Mouse (Mus musculus): ENCODE results near the gene Ncam2. TPM values are rescaled to one million over a fixed set of nuclear protein-coding genes. Genes with fewer than 3 reads are reported as not detected.

Ncam2 gene
- polyA plus RNA-seq (2014; fragmentation: Nextera tagmentation; extraction: Ambion mirVana) = 29.9 and 32.0 TPM in 2 replicates

GRCm38 (mm10) chr16:81200201-81201071 is at the start of gene Ncam2:
Gene Ncam2 (plus strand): TSS chr16:81200697.
- Histone ChIP-seq H3K4me2 (replicated peaks) (peak within 1 kb of the TSS; percentile 59), H3K4me1 (replicated peaks; ENCODE audit: control insufficient read depth, insufficient read depth, low read length) (peaks cover 14% of the 10 kb centered on the region), H3K36me3 (replicated peaks; ENCODE audit: control insufficient read depth, insufficient read depth) (no peaks in the 10 kb centered on the region), H3K4me3 (replicated peaks; ENCODE audit: low read length) (peak within 1 kb of the TSS; percentile 49), H3K27me3 (ENCODE audit: control insufficient read depth, insufficient read depth, low read length) (no peaks in the 10 kb centered on the region), H3K9me3 (ENCODE audit: control insufficient read depth, low read length) (no peaks in the 10 kb centered on the region), H3K9ac (peak within 1 kb of the TSS; percentile 65), H3K27ac (peak within 1 kb of the TSS; percentile 91)
- 1% methylated on average over 55 of the region's 70 CpGs for WGBS
- ATAC-seq (ENCODE audit: low FRiP score) = peak; percentile 80
- DNase-seq (ENCODE audit: low spot score) = peak; percentile 76

- H3K36me3 ChIP-seq (replicated peaks; ENCODE audit: control insufficient read depth, insufficient read depth) = no peaks in the 10 kb centered on the region
- H3K27ac ChIP-seq = no peak overlapping the region
- H3K27me3 ChIP-seq (ENCODE audit: control insufficient read depth, insufficient read depth, low read length) = no peaks in the 10 kb centered on the region
- no peak overlapping the region for H3K4me3 ChIP-seq (replicated peaks; ENCODE audit: low read length)
- no peak overlapping the region for H3K9ac ChIP-seq
- H3K9me3 ChIP-seq (ENCODE audit: control insufficient read depth, low read length) = no peaks in the 10 kb centered on the region
- no peaks in the 10 kb centered on the region for H3K4me1 ChIP-seq (replicated peaks; ENCODE audit: control insufficient read depth, insufficient read depth, low read length)
- WGBS = 71% methylated on average over 2 of the region's 2 CpGs
- DNase-seq (ENCODE audit: low spot score) (no peak), ATAC-seq (ENCODE audit: low FRiP score) (no peak)
- no peak overlapping the region for H3K4me2 ChIP-seq (replicated peaks)
Observed at GRCm38 (mm10) chr16:81170828-81171227, 29.7 kb upstream of the Ncam2 start.

- WGBS = 55% methylated on average over 8 of the region's 8 CpGs
- no peaks in the 10 kb centered on the region for H3K9me3 ChIP-seq (ENCODE audit: control insufficient read depth, low read length)
- ATAC-seq (ENCODE audit: low FRiP score) = peak; percentile 82
- no peak overlapping the region for H3K4me3 ChIP-seq (replicated peaks; ENCODE audit: low read length)
- no peak overlapping the region for H3K27ac ChIP-seq
- no peak overlapping the region for H3K4me2 ChIP-seq (replicated peaks)
- no peaks in the 10 kb centered on the region for H3K36me3 ChIP-seq (replicated peaks; ENCODE audit: control insufficient read depth, insufficient read depth)
- H3K4me1 ChIP-seq (replicated peaks; ENCODE audit: control insufficient read depth, insufficient read depth, low read length) = no peaks in the 10 kb centered on the region
- H3K9ac ChIP-seq = no peak overlapping the region
- H3K27me3 ChIP-seq (ENCODE audit: control insufficient read depth, insufficient read depth, low read length) = no peaks in the 10 kb centered on the region
- DNase-seq (ENCODE audit: low spot score) = peak; percentile 78
Observed at GRCm38 (mm10) chr16:81175302-81175943, 25.1 kb upstream of the Ncam2 start.

- WGBS = 89% methylated on average over 5 of the region's 5 CpGs
- Histone ChIP-seq H3K27ac (no peak overlapping the region), H3K27me3 (ENCODE audit: control insufficient read depth, insufficient read depth, low read length) (no peaks in the 10 kb centered on the region), H3K4me1 (replicated peaks; ENCODE audit: control insufficient read depth, insufficient read depth, low read length) (no peaks in the 10 kb centered on the region), H3K9ac (no peak overlapping the region), H3K36me3 (replicated peaks; ENCODE audit: control insufficient read depth, insufficient read depth) (no peaks in the 10 kb centered on the region), H3K4me2 (replicated peaks) (no peak overlapping the region), H3K9me3 (ENCODE audit: control insufficient read depth, low read length) (no peaks in the 10 kb centered on the region), H3K4me3 (replicated peaks; ENCODE audit: low read length) (no peak overlapping the region)
- ATAC-seq (ENCODE audit: low FRiP score) (no peak), DNase-seq (ENCODE audit: low spot score) (no peak)
Observed at GRCm38 (mm10) chr16:81179801-81180200, 20.7 kb upstream of the Ncam2 start.

- DNase-seq (ENCODE audit: low spot score) (no peak), ATAC-seq (ENCODE audit: low FRiP score) (no peak)
- 73% methylated on average over 16 of the region's 16 CpGs for WGBS
- no peak overlapping the region for H3K27ac ChIP-seq
- no peaks in the 10 kb centered on the region for H3K4me1 ChIP-seq (replicated peaks; ENCODE audit: control insufficient read depth, insufficient read depth, low read length)
- H3K4me2 ChIP-seq (replicated peaks) = peak overlapping the region; percentile 23; the same call in 1 of the 2 replicates
- H3K9ac ChIP-seq = no peak overlapping the region
- H3K9me3 ChIP-seq (ENCODE audit: control insufficient read depth, low read length) = no peaks in the 10 kb centered on the region
- no peak overlapping the region for H3K4me3 ChIP-seq (replicated peaks; ENCODE audit: low read length)
- no peaks in the 10 kb centered on the region for H3K36me3 ChIP-seq (replicated peaks; ENCODE audit: control insufficient read depth, insufficient read depth)
- no peaks in the 10 kb centered on the region for H3K27me3 ChIP-seq (ENCODE audit: control insufficient read depth, insufficient read depth, low read length)
Observed at GRCm38 (mm10) chr16:81187579-81188179, 12.8 kb upstream of the Ncam2 start.

GRCm38 (mm10) chr16:81191621-81192020 is 8.9 kb upstream of the Ncam2 start:
- Histone ChIP-seq H3K4me2 (replicated peaks) (no peak overlapping the region), H3K9ac (no peak overlapping the region), H3K9me3 (ENCODE audit: control insufficient read depth, low read length) (no peaks in the 10 kb centered on the region), H3K36me3 (replicated peaks; ENCODE audit: control insufficient read depth, insufficient read depth) (no peaks in the 10 kb centered on the region), H3K4me1 (replicated peaks; ENCODE audit: control insufficient read depth, insufficient read depth, low read length) (no peaks in the 10 kb centered on the region), H3K27ac (no peak overlapping the region), H3K4me3 (replicated peaks; ENCODE audit: low read length) (no peak overlapping the region), H3K27me3 (ENCODE audit: control insufficient read depth, insufficient read depth, low read length) (no peaks in the 10 kb centered on the region)
- DNase-seq (ENCODE audit: low spot score) (no peak), ATAC-seq (ENCODE audit: low FRiP score) (no peak)
- WGBS = 87% methylated on average over 2 of the region's 2 CpGs

- no peak overlapping the region for H3K4me3 ChIP-seq (replicated peaks; ENCODE audit: low read length)
- no peak overlapping the region for H3K27ac ChIP-seq
- no peaks in the 10 kb centered on the region for H3K4me1 ChIP-seq (replicated peaks; ENCODE audit: control insufficient read depth, insufficient read depth, low read length)
- no peak for ATAC-seq (ENCODE audit: low FRiP score)
- no peak for DNase-seq (ENCODE audit: low spot score)
- H3K36me3 ChIP-seq (replicated peaks; ENCODE audit: control insufficient read depth, insufficient read depth) = no peaks in the 10 kb centered on the region
- H3K4me2 ChIP-seq (replicated peaks) = no peak overlapping the region
- no peak overlapping the region for H3K9ac ChIP-seq
- H3K9me3 ChIP-seq (ENCODE audit: control insufficient read depth, low read length) = no peaks in the 10 kb centered on the region
- H3K27me3 ChIP-seq (ENCODE audit: control insufficient read depth, insufficient read depth, low read length) = no peaks in the 10 kb centered on the region
- 78% methylated on average over 4 of the region's 4 CpGs for WGBS
Observed at GRCm38 (mm10) chr16:81192607-81193006, 7.9 kb upstream of the Ncam2 start.

- H3K9me3 ChIP-seq (ENCODE audit: control insufficient read depth, low read length) = no peaks in the 10 kb centered on the region
- no peak overlapping the region for H3K27ac ChIP-seq
- H3K27me3 ChIP-seq (ENCODE audit: control insufficient read depth, insufficient read depth, low read length) = no peaks in the 10 kb centered on the region
- no peak overlapping the region for H3K4me3 ChIP-seq (replicated peaks; ENCODE audit: low read length)
- DNase-seq (ENCODE audit: low spot score) (no peak), ATAC-seq (ENCODE audit: low FRiP score) (no peak)
- H3K36me3 ChIP-seq (replicated peaks; ENCODE audit: control insufficient read depth, insufficient read depth) = no peaks in the 10 kb centered on the region
- H3K4me1 ChIP-seq (replicated peaks; ENCODE audit: control insufficient read depth, insufficient read depth, low read length) = peaks cover 9% of the 10 kb centered on the region
- WGBS = 83% methylated on average over 5 of the region's 5 CpGs
- H3K9ac ChIP-seq = no peak overlapping the region
- H3K4me2 ChIP-seq (replicated peaks) = no peak overlapping the region
Observed at GRCm38 (mm10) chr16:81199467-81199866, 1.0 kb upstream of the Ncam2 start.

- peak overlapping the region; percentile 49 for H3K4me3 ChIP-seq (replicated peaks; ENCODE audit: low read length)
- peak overlapping the region; percentile 91 for H3K27ac ChIP-seq
- peaks cover 14% of the 10 kb centered on the region for H3K4me1 ChIP-seq (replicated peaks; ENCODE audit: control insufficient read depth, insufficient read depth, low read length)
- no peaks in the 10 kb centered on the region for H3K27me3 ChIP-seq (ENCODE audit: control insufficient read depth, insufficient read depth, low read length)
- peak overlapping the region; percentile 65 for H3K9ac ChIP-seq
- ATAC-seq (ENCODE audit: low FRiP score) (no peak), DNase-seq (ENCODE audit: low spot score) (peak; percentile 41)
- no peaks in the 10 kb centered on the region for H3K36me3 ChIP-seq (replicated peaks; ENCODE audit: control insufficient read depth, insufficient read depth)
- H3K9me3 ChIP-seq (ENCODE audit: control insufficient read depth, low read length) = no peaks in the 10 kb centered on the region; the same call in 1 of the 2 replicates
- whole genome bisulfite sequencing = 22% methylated on average over 5 of the region's 5 CpGs
- peak overlapping the region; percentile 59 for H3K4me2 ChIP-seq (replicated peaks)
Observed at GRCm38 (mm10) chr16:81201471-81201870, 974 bp downstream of the Ncam2 start.

All from hindbrain, embryonic 14.5 days (tissue).